Mouse (Mus musculus): ENCODE data around the gene Gm8104.
"Not testable (repeated sequence)": the region's sequence is repeated elsewhere in the genome, so short reads cannot be mapped to it uniquely, and the experiment has no call there.

Gm8104 gene

GRCm38 (mm10) chr14:43100301-43100700, at the start of gene Gm8104:
TSS of gene Gm8104 (plus strand) at chr14:43100601.
- not testable (repeated sequence) for DNase-seq (ENCODE audit: low read depth)

GRCm38 (mm10) chr14:43058063-43058462, 42.3 kb upstream of the Gm8104 start:
- DNase-seq (ENCODE audit: low read depth): not testable (repeated sequence)

GRCm38 (mm10) chr14:43060179-43060578, 40.2 kb upstream of the Gm8104 start:
- DNase-seq (ENCODE audit: low read depth): not testable (repeated sequence)

DNA sequence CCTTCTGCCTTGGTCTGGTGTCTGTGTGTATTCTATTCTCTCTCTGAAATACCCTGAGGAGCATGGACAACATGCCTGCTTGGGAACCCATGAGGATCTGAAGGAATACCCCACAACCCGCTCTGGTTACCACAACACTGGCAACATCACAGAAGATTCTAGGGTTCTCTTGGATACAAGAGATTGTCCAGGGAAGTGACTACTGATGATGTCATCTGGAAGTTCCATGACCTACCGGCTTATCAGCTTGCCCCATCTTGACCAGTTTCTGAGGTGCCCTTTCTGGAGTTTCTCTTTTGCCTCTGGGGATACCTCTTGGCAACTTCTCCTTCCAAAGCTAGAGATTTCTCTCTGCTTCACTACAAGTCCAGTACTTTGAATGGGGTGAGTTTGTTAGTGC, 23.9 kb upstream of the Gm8104 start, which contains the start of gene Gm8094:
Gene Gm8094 (minus strand): TSS at position 101 of the 400 bp plus-strand sequence.
- DNase-seq (ENCODE audit: low read depth): not testable (repeated sequence)

- peak; percentile 8 for DNase-seq (ENCODE audit: low read depth)
Observed at GRCm38 (mm10) chr14:43084936-43085730, 15.3 kb upstream of the Gm8104 start.

DNA sequence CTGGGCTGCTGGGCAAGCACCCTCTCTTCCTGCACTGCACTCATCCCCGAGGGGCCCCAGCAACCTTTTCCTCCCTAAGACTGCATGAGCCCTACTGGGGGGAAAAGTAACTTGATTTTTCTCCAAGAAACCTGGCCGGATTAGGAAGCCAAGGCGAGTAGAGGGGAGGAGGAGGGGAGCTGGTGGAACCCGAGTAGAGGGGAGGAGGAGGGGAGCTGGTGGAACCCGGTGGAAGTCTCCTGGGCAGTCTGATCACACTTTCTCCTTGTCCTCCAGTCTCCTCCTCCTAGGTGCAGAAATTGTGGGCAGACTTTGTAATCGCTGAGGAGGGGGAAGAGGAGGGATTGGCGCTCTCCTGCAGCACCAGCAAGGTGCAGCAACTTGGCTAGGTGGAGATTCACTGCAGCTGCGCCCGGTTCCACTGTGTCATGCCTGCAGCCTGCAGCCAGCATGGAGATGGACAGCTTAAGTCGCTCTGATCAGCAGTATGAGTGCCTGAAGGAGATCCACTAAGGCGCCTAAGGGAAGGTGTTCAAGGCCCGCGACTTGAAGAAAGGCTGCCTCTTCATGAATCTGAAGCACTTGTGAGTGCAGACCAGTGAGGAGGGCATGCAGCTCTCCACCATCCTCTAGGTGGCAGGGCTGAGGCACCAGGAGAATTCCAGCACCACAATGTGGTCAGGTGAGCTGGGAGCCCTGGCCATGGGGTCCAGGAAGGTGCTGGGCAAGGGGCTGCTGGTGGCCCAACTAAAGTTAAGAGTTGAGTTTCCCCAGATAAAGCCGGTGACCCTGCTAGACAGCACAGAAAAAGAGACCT, 11.1 kb upstream of the Gm8104 start:
- not testable (repeated sequence) for DNase-seq (ENCODE audit: low read depth)

DNA sequence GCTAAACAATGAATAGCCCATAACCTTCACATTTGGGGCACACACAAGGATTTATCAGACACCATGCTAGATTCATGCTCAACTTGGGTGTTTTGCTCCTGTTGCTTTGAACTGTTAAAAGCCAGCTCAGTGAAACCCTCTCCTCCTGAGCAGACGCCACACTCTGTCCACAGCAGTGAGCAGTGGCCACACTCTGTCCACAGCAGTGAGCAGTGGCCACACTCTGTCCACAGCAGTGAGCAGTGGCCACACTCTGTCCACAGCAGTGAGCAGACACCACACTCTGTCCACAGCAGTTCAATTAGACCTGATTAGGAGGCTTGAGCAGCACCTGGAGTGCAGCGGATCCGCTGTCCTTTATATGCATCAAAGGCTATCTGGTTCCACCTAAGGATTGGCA, 19.3 kb downstream of the Gm8104 start:
- not testable (repeated sequence) for DNase-seq (ENCODE audit: low read depth)

DNA sequence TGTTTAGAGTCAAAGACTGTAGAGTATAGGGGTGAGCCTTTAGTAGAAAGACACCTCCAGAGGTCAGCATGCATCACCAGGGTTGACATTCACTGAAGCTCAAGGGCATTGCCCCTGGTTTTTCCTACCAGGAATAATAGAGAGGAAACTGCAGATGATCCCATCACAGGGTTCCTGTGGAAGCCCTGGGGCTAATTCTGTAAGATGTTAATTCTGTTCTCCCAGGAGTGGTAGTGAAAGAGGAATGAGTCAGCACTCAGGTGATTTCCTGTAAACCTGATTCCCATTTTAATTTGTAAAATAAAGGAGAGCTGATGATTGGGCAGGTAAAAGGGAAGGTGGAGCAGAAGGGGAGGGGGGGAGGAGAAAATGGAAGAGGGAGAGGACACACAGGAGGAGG, 25.9 kb downstream of the Gm8104 start:
- not testable (repeated sequence) for DNase-seq (ENCODE audit: low read depth)
